Mouse (Mus musculus): ENCODE measurements around the gene Cep57l1. TPM values are rescaled to one million over a fixed set of nuclear protein-coding genes. Genes with fewer than 3 reads are reported as not detected.
"Not testable (repeated sequence)": the region's sequence is repeated elsewhere in the genome, so short reads cannot be mapped to it uniquely, and the experiment has no call there.

The Cep57l1 gene
- polyA plus RNA-seq, 1 experiment from 2014 or later, result 6.3 TPM

DNA sequence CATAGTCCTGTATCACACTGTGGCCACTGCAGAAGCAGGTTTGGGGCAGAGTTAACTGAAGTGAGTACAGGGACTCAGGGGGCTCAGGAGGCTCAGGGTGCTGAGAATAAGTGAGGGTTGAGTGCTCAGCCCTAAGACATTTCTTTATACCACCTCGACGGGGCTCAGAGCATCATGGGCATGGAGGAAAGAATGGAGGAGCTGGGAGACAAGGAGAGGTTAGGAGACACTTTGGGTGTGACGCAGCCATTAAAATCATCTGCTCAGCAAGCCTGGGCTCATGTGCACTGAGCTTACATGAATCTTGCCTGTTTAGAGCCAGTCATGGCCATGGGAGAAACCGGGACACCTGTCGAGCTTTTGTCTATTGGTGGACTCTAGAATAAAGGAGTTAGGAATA is 10.7 kb upstream of the Cep57l1 start:
- 87% methylated on average over 5 of the region's 5 CpGs for WGBS (ENCODE audit: insufficient replicate concordance)
- Histone ChIP-seq H3K4me3 (ENCODE audit: low read depth, low read length) (no peak overlapping the region), H3K27ac (ENCODE audit: low read depth) (no peak overlapping the region)

DNA sequence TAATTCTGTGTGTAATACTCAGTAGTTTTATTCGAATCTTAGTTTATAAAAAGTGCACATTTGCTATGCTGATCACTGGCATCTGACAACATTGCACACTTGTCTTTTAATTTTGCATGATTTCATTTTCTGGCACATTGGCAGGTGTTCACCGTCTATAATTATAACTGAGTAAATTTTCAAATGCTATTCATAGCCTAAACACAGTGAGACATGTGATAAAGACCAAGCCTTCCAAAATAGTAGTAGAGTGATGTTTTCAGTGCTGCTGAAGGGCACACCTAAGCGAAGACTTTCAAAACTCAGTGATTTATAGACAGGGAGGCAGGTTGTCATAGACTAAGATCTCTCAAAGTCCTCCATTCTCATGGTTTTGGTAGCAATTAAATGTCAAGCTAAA is 9.6 kb upstream of the Cep57l1 start:
- H3K27ac ChIP-seq (ENCODE audit: low read depth), result no peak overlapping the region
- H3K36me3 ChIP-seq (replicated peaks; ENCODE audit: insufficient read depth, low read length), result no peaks in the 10 kb centered on the region
- no peaks in the 10 kb centered on the region for H3K9me3 ChIP-seq (ENCODE audit: low read length)
- no peak for DNase-seq
- no peak overlapping the region for H3K4me3 ChIP-seq (ENCODE audit: low read depth, low read length)
- no peak overlapping the region for H3K9ac ChIP-seq (replicated peaks)
- TF ChIP-seq EP300 (IDR thresholded peaks at IDR 0.05; ENCODE audit: low read depth) (no peak), CTCF (IDR thresholded peaks at IDR 0.05; ENCODE audit: low read depth) (no peak)
- 83% methylated on average over 3 of the region's 3 CpGs for WGBS (ENCODE audit: insufficient replicate concordance)
- ATAC-seq, result no peak
- H3K4me2 ChIP-seq (ENCODE audit: low read depth, low read length), result no peak overlapping the region
- no peaks in the 10 kb centered on the region for H3K27me3 ChIP-seq (ENCODE audit: insufficient read depth, low read length)
- peaks cover 11% of the 10 kb centered on the region for H3K4me1 ChIP-seq (ENCODE audit: insufficient read depth)

More for the DNA sequence above, 10.7 kb upstream of the Cep57l1 start:
- ATAC-seq (no peak), DNase-seq (no peak)
- Histone ChIP-seq H3K9ac (replicated peaks) (no peak overlapping the region), H3K36me3 (replicated peaks; ENCODE audit: insufficient read depth, low read length) (no peaks in the 10 kb centered on the region), H3K27me3 (ENCODE audit: insufficient read depth, low read length) (no peaks in the 10 kb centered on the region), H3K4me2 (ENCODE audit: low read depth, low read length) (no peak overlapping the region), H3K9me3 (ENCODE audit: low read length) (no peaks in the 10 kb centered on the region), H3K4me1 (ENCODE audit: insufficient read depth) (peaks cover 8% of the 10 kb centered on the region; the same call in 1 of the 2 replicates)
- TF ChIP-seq CTCF (IDR thresholded peaks at IDR 0.05; ENCODE audit: low read depth) (no peak), EP300 (IDR thresholded peaks at IDR 0.05; ENCODE audit: low read depth) (no peak)

DNA sequence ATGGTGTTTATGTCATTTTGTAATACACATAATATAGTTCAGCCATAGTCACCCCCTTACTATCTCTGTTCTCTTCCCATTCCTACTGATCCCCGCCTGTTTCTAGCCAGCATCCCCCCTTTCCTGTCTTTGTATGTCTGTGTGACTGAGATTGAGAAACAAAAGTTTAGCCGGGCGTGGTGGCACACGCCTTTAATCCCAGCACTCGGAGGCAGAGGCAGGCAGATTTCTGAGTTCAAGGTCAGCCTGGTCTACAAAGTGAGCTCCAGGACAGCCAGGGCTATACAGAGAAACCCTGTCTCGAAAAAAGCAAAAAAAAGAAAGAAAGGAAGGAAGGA is 9.0 kb upstream of the Cep57l1 start:
- H3K4me3 ChIP-seq (ENCODE audit: low read depth, low read length); H3K36me3 ChIP-seq (replicated peaks; ENCODE audit: insufficient read depth, low read length); H3K9me3 ChIP-seq (ENCODE audit: low read length); H3K27me3 ChIP-seq (ENCODE audit: insufficient read depth, low read length); DNase-seq; H3K27ac ChIP-seq (ENCODE audit: low read depth); ATAC-seq; H3K4me2 ChIP-seq (ENCODE audit: low read depth, low read length); H3K9ac ChIP-seq (replicated peaks): not testable (repeated sequence)
- WGBS (ENCODE audit: insufficient replicate concordance), result 77% methylated on average over 6 of the region's 6 CpGs
- peaks cover 14% of the 10 kb centered on the region for H3K4me1 ChIP-seq (ENCODE audit: insufficient read depth)

DNA sequence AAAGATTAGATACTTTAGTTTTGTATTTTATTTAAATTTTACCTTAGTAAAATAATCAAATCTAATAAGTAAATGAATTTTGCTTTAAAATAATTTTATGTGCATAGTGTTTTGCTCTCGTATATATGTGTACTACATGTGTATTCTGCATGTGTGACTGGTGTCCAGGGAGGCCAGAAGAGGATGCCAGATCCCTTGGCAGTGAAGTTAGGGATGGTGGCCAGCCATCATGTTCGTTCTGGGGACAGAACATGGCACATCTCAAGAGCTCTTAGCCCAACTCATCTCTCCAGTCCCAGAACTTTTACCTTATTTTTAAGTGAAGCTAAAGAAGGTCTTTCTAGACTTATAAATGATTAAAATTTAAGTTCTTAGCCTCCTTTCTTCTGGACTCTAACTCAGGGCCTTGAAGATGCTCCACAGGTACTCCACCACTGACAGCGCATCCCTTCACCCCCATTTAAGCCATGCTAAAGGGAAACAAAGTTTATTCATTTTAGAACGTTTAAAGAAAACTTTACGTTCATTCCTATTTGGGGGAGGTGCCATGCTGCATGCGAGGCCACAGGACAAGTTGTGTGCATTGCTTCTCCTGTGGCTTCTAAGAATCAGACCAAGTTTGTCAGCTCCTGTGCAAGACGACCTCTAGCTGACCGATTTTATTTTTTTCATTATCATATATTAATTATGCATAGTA is 8.5 kb upstream of the Cep57l1 start:
- H3K9me3 ChIP-seq (ENCODE audit: low read length), result no peaks in the 10 kb centered on the region
- H3K36me3 ChIP-seq (replicated peaks; ENCODE audit: insufficient read depth, low read length), result no peaks in the 10 kb centered on the region
- no peak overlapping the region for H3K9ac ChIP-seq (replicated peaks)
- TF ChIP-seq EP300 (IDR thresholded peaks at IDR 0.05; ENCODE audit: low read depth), result no peak
- no peak for TF ChIP-seq CTCF (IDR thresholded peaks at IDR 0.05; ENCODE audit: low read depth)
- no peak overlapping the region for H3K27ac ChIP-seq (ENCODE audit: low read depth)
- no peak overlapping the region for H3K4me3 ChIP-seq (ENCODE audit: low read depth, low read length)
- peaks cover 20% of the 10 kb centered on the region for H3K4me1 ChIP-seq (ENCODE audit: insufficient read depth)
- DNase-seq (no peak), ATAC-seq (no peak)
- H3K27me3 ChIP-seq (ENCODE audit: insufficient read depth, low read length), result no peaks in the 10 kb centered on the region
- 80% methylated on average over 8 of the region's 8 CpGs for WGBS (ENCODE audit: insufficient replicate concordance)
- no peak overlapping the region for H3K4me2 ChIP-seq (ENCODE audit: low read depth, low read length)

DNA sequence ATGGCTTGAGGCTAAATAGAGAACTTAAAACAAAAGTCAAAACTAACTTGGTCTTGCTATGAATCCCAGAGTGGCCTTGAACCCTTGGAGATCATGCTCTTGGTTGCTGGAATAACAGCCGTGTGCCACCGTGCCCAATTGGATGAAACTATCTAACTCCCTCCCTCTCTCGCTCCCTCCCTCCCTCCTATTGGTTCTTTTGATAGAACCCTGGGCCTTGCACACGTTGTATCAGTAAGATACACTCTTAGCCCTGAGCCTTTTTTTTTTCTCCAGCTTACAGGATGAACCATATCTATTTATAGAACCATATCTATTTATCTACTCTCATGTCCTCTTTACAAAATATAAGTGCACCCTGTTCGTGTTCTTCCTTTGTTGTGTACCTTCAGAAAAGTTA is 6.8 kb upstream of the Cep57l1 start:
- Histone ChIP-seq H3K27me3 (ENCODE audit: insufficient read depth, low read length) (no peaks in the 10 kb centered on the region), H3K27ac (ENCODE audit: low read depth) (no peak overlapping the region), H3K36me3 (replicated peaks; ENCODE audit: insufficient read depth, low read length) (no peaks in the 10 kb centered on the region), H3K4me3 (ENCODE audit: low read depth, low read length) (no peak overlapping the region), H3K9ac (replicated peaks) (no peak overlapping the region), H3K9me3 (ENCODE audit: low read length) (no peaks in the 10 kb centered on the region), H3K4me2 (ENCODE audit: low read depth, low read length) (no peak overlapping the region), H3K4me1 (ENCODE audit: insufficient read depth) (peaks cover 32% of the 10 kb centered on the region)
- 51% methylated on average over 5 of the region's 5 CpGs for WGBS (ENCODE audit: insufficient replicate concordance)
- DNase-seq (no peak), ATAC-seq (no peak)
- TF ChIP-seq CTCF (IDR thresholded peaks at IDR 0.05; ENCODE audit: low read depth) (no peak), EP300 (IDR thresholded peaks at IDR 0.05; ENCODE audit: low read depth) (no peak)

DNA sequence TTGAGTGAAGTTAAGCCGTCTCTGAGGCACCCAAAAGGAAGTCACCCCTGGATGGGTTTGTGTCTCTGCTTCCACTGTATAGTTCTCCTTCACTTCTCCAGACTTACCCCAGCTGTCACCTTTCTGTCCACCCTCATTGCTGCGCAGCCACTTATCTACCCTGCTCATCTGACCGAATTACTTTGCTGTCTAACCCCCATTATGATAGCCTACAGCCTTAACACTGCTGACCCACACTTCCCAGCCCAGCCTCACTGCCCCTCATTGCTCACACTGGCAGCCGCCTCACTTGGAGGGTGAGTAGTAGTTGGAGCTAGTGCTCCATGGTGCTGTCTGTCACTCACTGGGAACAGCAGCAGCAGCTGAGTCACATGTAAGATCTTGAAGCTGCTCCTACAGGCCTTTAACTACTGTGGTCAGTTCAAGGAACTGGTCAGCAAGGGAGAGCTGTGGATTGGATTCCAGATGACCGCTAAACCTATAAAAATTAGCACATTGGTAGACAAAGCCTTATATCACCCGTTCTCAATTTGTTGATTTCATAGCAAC is 4.7 kb upstream of the Cep57l1 start:
- no peaks in the 10 kb centered on the region for H3K36me3 ChIP-seq (replicated peaks; ENCODE audit: insufficient read depth, low read length)
- no peak overlapping the region for H3K4me3 ChIP-seq (ENCODE audit: low read depth, low read length)
- DNase-seq, result no peak
- no peak for ATAC-seq
- WGBS (ENCODE audit: insufficient replicate concordance), result 70% methylated on average over 6 of the region's 6 CpGs
- no peaks in the 10 kb centered on the region for H3K9me3 ChIP-seq (ENCODE audit: low read length)
- TF ChIP-seq CTCF (IDR thresholded peaks at IDR 0.05; ENCODE audit: low read depth) (no peak), EP300 (IDR thresholded peaks at IDR 0.05; ENCODE audit: low read depth) (no peak)
- H3K27ac ChIP-seq (ENCODE audit: low read depth), result no peak overlapping the region
- no peak overlapping the region for H3K9ac ChIP-seq (replicated peaks)
- H3K4me1 ChIP-seq (ENCODE audit: insufficient read depth), result peaks cover 32% of the 10 kb centered on the region
- H3K27me3 ChIP-seq (ENCODE audit: insufficient read depth, low read length), result no peaks in the 10 kb centered on the region
- peak overlapping the region; percentile 40; the same call in 1 of the 2 replicates for H3K4me2 ChIP-seq (ENCODE audit: low read depth, low read length)
